Mouse (Mus musculus): ENCODE measurements around the gene D930007J09Rik. TPM values are rescaled to one million over a fixed set of nuclear protein-coding genes. Genes with fewer than 3 reads are reported as not detected.

Gene D930007J09Rik
- polyA plus RNA-seq, 1 experiment from 2014 or later, result not detected

DNA sequence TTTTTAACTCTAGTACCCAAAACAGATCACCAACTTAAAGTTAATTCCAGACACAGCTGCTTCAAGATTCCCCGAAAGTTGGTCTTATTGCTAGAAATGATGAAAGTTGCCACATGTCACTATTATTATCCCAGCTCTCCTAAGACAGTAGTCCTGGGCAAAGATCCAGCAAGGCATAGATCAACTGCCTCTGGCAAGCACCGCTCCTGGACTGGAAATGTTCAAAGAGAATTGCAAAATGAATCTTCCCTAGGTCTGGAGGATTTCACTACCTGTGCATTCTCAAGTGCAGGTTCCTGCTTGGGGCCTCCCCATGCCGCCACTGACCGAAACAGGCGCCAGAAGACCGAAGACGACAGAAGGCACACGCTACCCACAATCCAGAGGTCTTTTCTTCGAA, 26.8 kb downstream of the D930007J09Rik start:
- 95% methylated on average over 9 of the region's 9 CpGs for WGBS
- Histone ChIP-seq H3K4me2 (no peak overlapping the region), H3K36me3 (replicated peaks) (no peaks in the 10 kb centered on the region)

DNA sequence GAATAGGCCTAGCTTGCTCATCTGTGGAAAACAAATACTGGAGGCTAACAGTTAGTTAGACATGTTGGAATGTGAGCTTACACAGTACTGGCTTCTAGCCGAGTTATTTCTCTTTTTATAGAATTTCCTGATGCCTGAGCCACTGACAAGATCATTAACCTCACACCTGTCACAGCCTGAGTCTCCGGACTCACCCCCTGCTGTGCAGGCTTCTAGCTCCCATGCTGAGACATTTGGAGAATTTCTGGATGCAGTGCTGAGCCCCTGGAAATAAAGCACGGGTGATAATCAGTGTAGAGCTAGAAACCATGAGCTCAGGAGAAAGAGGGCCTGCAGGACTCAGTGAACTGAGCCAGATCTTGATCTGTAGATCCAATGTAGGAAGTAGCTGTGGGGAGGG, 32.7 kb downstream of the D930007J09Rik start:
- no peaks in the 10 kb centered on the region for H3K9me3 ChIP-seq
- ATAC-seq (replicated peaks), result no peak
- no peak overlapping the region for H3K4me3 ChIP-seq
- no peak overlapping the region for H3K9ac ChIP-seq
- no peaks in the 10 kb centered on the region for H3K36me3 ChIP-seq (replicated peaks)
- 11% methylated on average over 3 of the region's 3 CpGs for WGBS
- H3K27me3 ChIP-seq (replicated peaks), result no peaks in the 10 kb centered on the region
- H3K4me2 ChIP-seq, result no peak overlapping the region
- no peaks in the 10 kb centered on the region for H3K4me1 ChIP-seq
- H3K27ac ChIP-seq, result no peak overlapping the region

More for the DNA sequence above, 26.8 kb downstream of the D930007J09Rik start:
- no peaks in the 10 kb centered on the region for H3K4me1 ChIP-seq
- no peak overlapping the region for H3K9ac ChIP-seq
- H3K9me3 ChIP-seq, result no peaks in the 10 kb centered on the region
- no peak for ATAC-seq (replicated peaks)
- H3K27ac ChIP-seq, result no peak overlapping the region
- no peak overlapping the region for H3K4me3 ChIP-seq
- no peaks in the 10 kb centered on the region for H3K27me3 ChIP-seq (replicated peaks)

DNA sequence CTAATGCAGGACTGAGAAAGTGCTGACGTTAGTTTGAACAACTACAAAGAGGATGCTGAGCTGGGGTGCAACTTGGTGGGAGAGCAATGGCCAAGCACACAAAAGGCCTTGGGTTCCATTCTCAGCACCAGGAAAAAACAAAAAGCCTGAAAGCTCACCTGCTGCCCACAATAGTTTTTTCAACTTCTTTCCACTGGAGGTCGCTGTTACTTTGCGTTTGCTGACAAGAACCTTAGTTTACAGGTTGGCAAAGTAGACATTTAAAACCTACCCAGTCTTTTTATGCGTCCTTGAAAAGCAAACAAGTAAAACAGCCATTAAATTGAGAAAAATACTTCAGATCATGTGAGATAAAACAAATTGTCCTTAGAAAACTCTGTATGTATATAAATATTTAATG, 34.5 kb downstream of the D930007J09Rik start:
- 13% methylated on average over 4 of the region's 4 CpGs for WGBS
- Histone ChIP-seq H3K4me3 (no peak overlapping the region), H3K27me3 (replicated peaks) (no peaks in the 10 kb centered on the region), H3K9me3 (no peaks in the 10 kb centered on the region), H3K27ac (no peak overlapping the region), H3K4me1 (no peaks in the 10 kb centered on the region), H3K36me3 (replicated peaks) (no peaks in the 10 kb centered on the region), H3K9ac (no peak overlapping the region), H3K4me2 (no peak overlapping the region)
- no peak for ATAC-seq (replicated peaks)

DNA sequence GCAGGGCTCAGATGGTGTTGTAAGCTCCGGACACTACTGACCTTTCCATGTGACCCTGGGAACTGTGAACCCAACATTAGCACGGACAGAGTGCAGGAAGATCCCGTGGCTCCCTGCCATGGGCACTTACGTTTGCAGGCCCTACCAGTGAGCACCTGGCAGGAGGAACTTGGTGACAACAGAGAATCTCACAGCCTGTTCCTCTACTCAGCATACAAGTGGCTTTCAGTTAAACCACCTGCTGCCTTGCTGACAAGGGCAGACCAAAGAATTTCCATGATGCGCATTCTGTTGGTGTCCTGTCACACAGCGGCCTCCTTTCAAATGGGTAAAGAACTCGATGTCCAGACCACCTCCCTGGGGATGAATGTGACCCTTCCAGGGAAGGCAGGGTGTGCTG, 38.2 kb downstream of the D930007J09Rik start:
- no peak overlapping the region for H3K4me3 ChIP-seq
- H3K27me3 ChIP-seq (replicated peaks), result no peaks in the 10 kb centered on the region
- H3K9me3 ChIP-seq, result no peaks in the 10 kb centered on the region
- no peak overlapping the region for H3K27ac ChIP-seq
- ATAC-seq (replicated peaks), result no peak
- no peaks in the 10 kb centered on the region for H3K4me1 ChIP-seq
- no peak overlapping the region for H3K9ac ChIP-seq
- no peak overlapping the region for H3K4me2 ChIP-seq
- 32% methylated on average over 7 of the region's 7 CpGs for WGBS
- H3K36me3 ChIP-seq (replicated peaks), result no peaks in the 10 kb centered on the region

DNA sequence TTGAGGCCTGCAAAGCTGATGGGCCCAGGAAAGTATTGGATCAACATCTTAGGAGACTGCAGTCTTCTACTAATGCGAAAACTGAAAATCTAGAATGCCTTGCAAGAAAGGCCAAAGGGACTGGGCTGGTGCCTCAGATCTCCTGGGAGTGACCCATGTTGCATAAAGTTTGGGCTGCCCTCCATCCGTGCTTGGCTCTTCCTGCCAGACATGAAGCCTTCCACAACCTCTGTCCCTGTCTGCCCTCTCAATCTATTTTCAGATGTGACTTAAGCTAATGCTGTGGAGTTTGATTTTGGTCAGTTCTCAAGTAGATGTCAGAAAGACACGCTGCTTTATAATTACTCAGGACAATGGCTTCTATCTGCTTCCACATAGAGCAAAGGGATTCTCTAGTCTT, 39.5 kb downstream of the D930007J09Rik start:
- peaks cover 5% of the 10 kb centered on the region; the same call in 1 of the 2 replicates for H3K4me1 ChIP-seq
- H3K4me3 ChIP-seq, result no peak overlapping the region
- H3K9ac ChIP-seq, result no peak overlapping the region
- no peaks in the 10 kb centered on the region for H3K27me3 ChIP-seq (replicated peaks)
- WGBS, result 82% methylated on average over 3 of the region's 3 CpGs
- H3K36me3 ChIP-seq (replicated peaks), result no peaks in the 10 kb centered on the region
- no peak overlapping the region for H3K27ac ChIP-seq
- ATAC-seq (replicated peaks), result no peak
- H3K9me3 ChIP-seq, result no peaks in the 10 kb centered on the region
- H3K4me2 ChIP-seq, result no peak overlapping the region

DNA sequence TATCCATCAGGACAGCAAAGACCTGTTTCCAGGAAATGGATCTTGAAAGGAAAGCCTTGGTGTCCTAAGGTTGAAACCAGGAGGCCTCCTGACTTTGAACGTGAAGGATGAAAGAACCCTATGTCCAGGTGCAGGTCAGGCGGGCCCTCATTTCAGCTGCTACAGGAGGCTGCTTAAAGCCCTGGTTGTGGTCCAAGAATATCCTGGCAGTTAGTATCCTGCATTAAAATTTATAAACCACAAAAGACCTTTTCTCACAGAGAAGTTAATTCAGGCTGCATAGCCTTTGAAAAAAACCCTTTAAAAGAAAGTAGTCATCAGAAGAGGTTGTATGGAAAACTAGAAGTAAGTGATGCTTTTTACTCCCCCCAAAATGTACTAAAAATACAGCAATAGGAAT, 41.9 kb downstream of the D930007J09Rik start:
- no peak overlapping the region for H3K9ac ChIP-seq
- H3K36me3 ChIP-seq (replicated peaks), result no peaks in the 10 kb centered on the region
- no peak overlapping the region for H3K4me2 ChIP-seq
- H3K9me3 ChIP-seq, result no peaks in the 10 kb centered on the region
- H3K27ac ChIP-seq, result no peak overlapping the region
- no peak overlapping the region for H3K4me3 ChIP-seq
- ATAC-seq (replicated peaks), result no peak
- WGBS, result 75% methylated on average over 2 of the region's 2 CpGs
- H3K27me3 ChIP-seq (replicated peaks), result no peaks in the 10 kb centered on the region
- peaks cover 5% of the 10 kb centered on the region; the same call in 1 of the 2 replicates for H3K4me1 ChIP-seq

DNA sequence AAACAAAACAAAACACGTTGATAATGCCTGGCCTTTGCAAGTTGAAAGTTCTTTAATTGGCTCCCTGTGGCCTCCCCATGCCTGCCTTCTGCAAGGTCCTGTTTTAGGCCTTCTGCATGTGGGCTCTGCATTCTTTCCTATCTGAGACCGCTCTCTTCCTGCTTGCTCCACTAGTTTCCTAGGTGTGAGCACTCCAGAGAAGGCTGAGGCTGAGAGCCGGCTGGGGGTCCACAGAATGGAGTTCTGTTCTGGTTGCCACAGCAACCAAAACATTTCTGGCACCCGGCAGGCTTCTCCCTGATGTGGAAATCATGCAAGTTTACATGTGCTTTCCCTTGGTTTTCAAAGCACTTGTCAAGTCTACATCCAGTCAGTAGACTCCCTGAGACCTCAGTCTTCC, 43.6 kb downstream of the D930007J09Rik start:
- ATAC-seq (replicated peaks), result peak; percentile 86
- H3K4me2 ChIP-seq, result no peak overlapping the region
- H3K27ac ChIP-seq, result no peak overlapping the region
- H3K9ac ChIP-seq, result no peak overlapping the region
- peaks cover 5% of the 10 kb centered on the region; the same call in 1 of the 2 replicates for H3K4me1 ChIP-seq
- H3K9me3 ChIP-seq, result no peaks in the 10 kb centered on the region
- H3K4me3 ChIP-seq, result no peak overlapping the region
- H3K36me3 ChIP-seq (replicated peaks), result no peaks in the 10 kb centered on the region
- 11% methylated on average over 4 of the region's 4 CpGs for WGBS
- no peaks in the 10 kb centered on the region for H3K27me3 ChIP-seq (replicated peaks)

Other genes starting within 250 kb of the D930007J09Rik start
- 0.11 and 0.21 TPM in 2 replicates for gene Mylk4, start 18.9 kb downstream of the D930007J09Rik start, polyA plus RNA-seq (2015; fragmentation: Nextera tagmentation; extraction: Ambion mirVana)
- 41.5 and 54.9 TPM in 2 replicates for gene Wrnip1, start 811 bp downstream of the D930007J09Rik start, polyA plus RNA-seq (2015; fragmentation: Nextera tagmentation; extraction: Ambion mirVana)
- 2.9 and 3.0 TPM in 2 replicates for gene Serpinb1a, start 48.3 kb upstream of the D930007J09Rik start, polyA plus RNA-seq (2015; fragmentation: Nextera tagmentation; extraction: Ambion mirVana)
- gene Serpinb1c, start 95.4 kb upstream of the D930007J09Rik start, polyA plus RNA-seq (2015; fragmentation: Nextera tagmentation; extraction: Ambion mirVana), result not detected in 2 replicates
- gene Serpinb6b, start 162.4 kb upstream of the D930007J09Rik start, polyA plus RNA-seq (2015; fragmentation: Nextera tagmentation; extraction: Ambion mirVana), result 1.6 and 1.7 TPM in 2 replicates
- gene Serpinb9, start 200.4 kb upstream of the D930007J09Rik start, polyA plus RNA-seq (2015; fragmentation: Nextera tagmentation; extraction: Ambion mirVana), result 1.6 and 2.1 TPM in 2 replicates
- gene Serpinb9b, start 224.6 kb upstream of the D930007J09Rik start, polyA plus RNA-seq (2015; fragmentation: Nextera tagmentation; extraction: Ambion mirVana), result 0.23 and 0.36 TPM in 2 replicates